Mouse (Mus musculus) hindbrain, embryonic 16.5 days (tissue): ENCODE measurements around the gene Clock. TPM values are rescaled to one million over a fixed set of nuclear protein-coding genes. Genes with fewer than 3 reads are reported as not detected.

Experiments
- ATAC-seq: fragments of 200-750 bp; cut with Nextera tagmentation; 2 replicates; pipeline ENCODE4 v1.8.0; 2017; ENCODE audit warnings: moderate TSS enrichment, moderate library complexity
- H3K27ac ChIP-seq: fragments of 300-500 bp; sonication (generic); 2 replicates; pipeline ENCODE4 v1.5.1; 2014; ENCODE audit warnings: low read depth, mild to moderate bottlenecking, control low read depth, low read length, moderate library complexity
- H3K27me3 ChIP-seq: fragments of 300-500 bp; sonication (generic); replicated peaks from 2 replicates; pipeline ENCODE4 v1.6.1; 2014; ENCODE audit warnings: low read length; ENCODE audit not compliant: control insufficient read depth, insufficient read depth
- H3K36me3 ChIP-seq: fragments of 300-500 bp; sonication (generic); 2 replicates; pipeline ENCODE4 v1.6.1; 2014; ENCODE audit warnings: mild to moderate bottlenecking, low read length, moderate library complexity, mixed read lengths; ENCODE audit not compliant: control insufficient read depth, insufficient read depth
- H3K4me1 ChIP-seq: fragments of 300-500 bp; sonication (generic); 2 replicates; pipeline ENCODE4 v1.6.1; 2014; ENCODE audit warnings: low read depth, low read length; ENCODE audit not compliant: control insufficient read depth, insufficient read depth
- H3K4me2 ChIP-seq: fragments of 300-500 bp; sonication (generic); 2 replicates; pipeline ENCODE4 v1.6.1; 2014; ENCODE audit warnings: mild to moderate bottlenecking, low read length, control low read depth, moderate library complexity
- H3K4me3 ChIP-seq: fragments of 300-500 bp; sonication (generic); 2 replicates; pipeline ENCODE4 v1.5.1; 2014; ENCODE audit warnings: mild to moderate bottlenecking, low read length, control low read depth, moderate library complexity
- H3K9ac ChIP-seq: fragments of 300-500 bp; sonication (generic); 2 replicates; pipeline ENCODE4 v1.6.1; 2014; ENCODE audit warnings: low read depth, mild to moderate bottlenecking, control low read depth, low read length, moderate library complexity
- H3K9me3 ChIP-seq: fragments of 300-500 bp; sonication (generic); 2 replicates; pipeline ENCODE4 v1.6.1; 2014; ENCODE audit warnings: mild to moderate bottlenecking, low read length, moderate library complexity; ENCODE audit not compliant: control insufficient read depth
- WGBS: fragments of 180-500 bp; shearing (Covaris S2); extraction: QIAGEN DNeasy Blood & Tissue Kit; methylation state at CpG from one replicate; pipeline ENCODE4 v1.1.7; 2014; 5-methylcytosine and 5-hydroxymethylcytosine counted together
- polyA plus RNA-seq: library from polyadenylated mRNA; unstranded; fragments of >200 nt; fragmentation: Nextera tagmentation; extraction: Ambion mirVana; gene quantifications from 2 replicates; pipeline ENCODE4 v1.2.1, GENCODE M21; 2015

Gene Clock
- 13.1 TPM in 2 replicates for polyA plus RNA-seq

GRCm38 (mm10) chr5:76304452-76305341 is at the start of gene Clock:
Clock (minus strand) TSS chr5:76304792.
- H3K4me1 ChIP-seq = peaks cover 22% of the 10 kb centered on the region
- H3K27ac ChIP-seq = peak within 1 kb of the TSS; percentile 98
- peak within 1 kb of the TSS; percentile 97 for H3K9ac ChIP-seq
- peak within 1 kb of the TSS; percentile 71 for H3K4me3 ChIP-seq
- H3K4me2 ChIP-seq = peak within 1 kb of the TSS; percentile 93
- H3K9me3 ChIP-seq = no peaks in the 10 kb centered on the region
- WGBS = under 1% methylated on average over 70 of the region's 104 CpGs
- H3K36me3 ChIP-seq = no peaks in the 10 kb centered on the region
- H3K27me3 ChIP-seq = no peaks in the 10 kb centered on the region
- peak; percentile 93 for ATAC-seq

GRCm38 (mm10) chr5:76351953-76352611 is 47.5 kb upstream of the Clock start:
- Histone ChIP-seq H3K27ac (no peak overlapping the region), H3K4me2 (no peak overlapping the region), H3K27me3 (no peaks in the 10 kb centered on the region), H3K4me1 (no peaks in the 10 kb centered on the region), H3K9ac (no peak overlapping the region), H3K9me3 (no peaks in the 10 kb centered on the region), H3K36me3 (no peaks in the 10 kb centered on the region), H3K4me3 (no peak overlapping the region)
- 47% methylated on average over 7 of the region's 7 CpGs for WGBS
- peak; percentile 83; the same call in 1 of the 2 replicates for ATAC-seq

GRCm38 (mm10) chr5:76351537-76351936 is 46.9 kb upstream of the Clock start:
- ATAC-seq = no peak
- no peaks in the 10 kb centered on the region for H3K4me1 ChIP-seq
- H3K4me2 ChIP-seq = no peak overlapping the region
- H3K27me3 ChIP-seq = no peaks in the 10 kb centered on the region
- H3K9me3 ChIP-seq = no peaks in the 10 kb centered on the region
- 81% methylated on average over 5 of the region's 5 CpGs for WGBS
- no peak overlapping the region for H3K9ac ChIP-seq
- H3K27ac ChIP-seq = no peak overlapping the region
- H3K4me3 ChIP-seq = no peak overlapping the region
- H3K36me3 ChIP-seq = no peaks in the 10 kb centered on the region

GRCm38 (mm10) chr5:76346137-76346536 is 41.5 kb upstream of the Clock start:
- H3K4me1 ChIP-seq = no peaks in the 10 kb centered on the region
- 48% methylated on average over 2 of the region's 2 CpGs for WGBS
- H3K9ac ChIP-seq = no peak overlapping the region
- no peaks in the 10 kb centered on the region for H3K36me3 ChIP-seq
- no peaks in the 10 kb centered on the region for H3K27me3 ChIP-seq
- no peak for ATAC-seq
- no peaks in the 10 kb centered on the region for H3K9me3 ChIP-seq
- H3K4me2 ChIP-seq = no peak overlapping the region
- H3K27ac ChIP-seq = no peak overlapping the region
- H3K4me3 ChIP-seq = no peak overlapping the region

GRCm38 (mm10) chr5:76340931-76341330 is 36.3 kb upstream of the Clock start:
- no peaks in the 10 kb centered on the region for H3K36me3 ChIP-seq
- no peak overlapping the region for H3K27ac ChIP-seq
- no peak overlapping the region for H3K4me2 ChIP-seq
- no peak overlapping the region for H3K9ac ChIP-seq
- H3K4me1 ChIP-seq = no peaks in the 10 kb centered on the region
- ATAC-seq = no peak
- 79% methylated on average over 2 of the region's 2 CpGs for WGBS
- no peak overlapping the region for H3K4me3 ChIP-seq
- no peaks in the 10 kb centered on the region for H3K9me3 ChIP-seq
- H3K27me3 ChIP-seq = no peaks in the 10 kb centered on the region

DNA sequence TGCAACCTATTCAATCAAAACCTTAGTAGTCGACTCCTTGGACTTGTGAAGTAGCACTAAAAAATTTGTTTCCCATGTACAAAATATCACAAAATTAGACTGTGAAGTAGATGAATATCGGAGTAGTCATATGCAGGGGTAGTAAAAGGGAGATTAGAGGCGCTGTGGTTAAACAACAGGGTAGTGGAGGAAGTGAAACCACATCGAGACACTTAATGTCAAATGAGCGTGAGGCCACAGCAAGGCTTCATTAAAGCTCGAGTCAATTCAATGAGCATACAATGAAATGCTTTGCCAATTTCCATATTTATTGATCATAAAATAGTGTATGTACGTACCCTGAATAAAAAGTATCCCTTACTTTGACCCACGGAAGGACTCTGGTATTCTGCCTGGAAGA is 32.5 kb upstream of the Clock start:
- 84% methylated on average over 8 of the region's 8 CpGs for WGBS
- H3K36me3 ChIP-seq = no peaks in the 10 kb centered on the region
- no peak for ATAC-seq
- H3K4me3 ChIP-seq = no peak overlapping the region
- H3K9me3 ChIP-seq = no peaks in the 10 kb centered on the region
- no peak overlapping the region for H3K27ac ChIP-seq
- H3K4me1 ChIP-seq = no peaks in the 10 kb centered on the region
- no peak overlapping the region for H3K4me2 ChIP-seq
- no peaks in the 10 kb centered on the region for H3K27me3 ChIP-seq
- no peak overlapping the region for H3K9ac ChIP-seq

DNA sequence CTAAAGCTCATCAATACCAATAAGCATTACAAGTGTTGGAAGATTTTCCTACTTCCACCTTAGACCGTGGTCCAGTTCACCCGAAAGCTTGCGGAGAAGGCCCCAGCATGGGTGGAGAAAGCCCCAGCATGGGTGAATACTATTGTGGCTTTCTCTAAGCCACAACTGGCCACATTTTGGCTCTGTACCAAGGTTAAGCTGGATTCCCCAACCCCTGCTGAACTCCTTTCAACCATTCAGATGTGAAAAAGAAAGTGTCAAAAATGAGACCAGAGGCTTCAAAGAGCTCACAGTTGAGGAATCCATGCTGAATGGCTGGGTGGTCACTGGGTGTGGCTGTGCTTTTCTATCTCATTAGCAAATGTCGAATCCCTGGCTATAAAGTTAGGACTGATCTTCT is 29.2 kb upstream of the Clock start:
- Histone ChIP-seq H3K4me2 (no peak overlapping the region), H3K9ac (no peak overlapping the region), H3K4me1 (no peaks in the 10 kb centered on the region), H3K9me3 (no peaks in the 10 kb centered on the region), H3K4me3 (no peak overlapping the region), H3K36me3 (no peaks in the 10 kb centered on the region), H3K27me3 (no peaks in the 10 kb centered on the region), H3K27ac (no peak overlapping the region)
- no peak for ATAC-seq
- 54% methylated on average over 4 of the region's 4 CpGs for WGBS

GRCm38 (mm10) chr5:76330953-76331352 is 26.4 kb upstream of the Clock start, which contains the start of gene Pdcl2:
Pdcl2 (minus strand) TSS chr5:76331156.
- Histone ChIP-seq H3K4me2 (no peak within 1 kb of the TSS), H3K4me3 (no peak within 1 kb of the TSS), H3K36me3 (no peaks in the 10 kb centered on the region), H3K27me3 (no peaks in the 10 kb centered on the region), H3K27ac (no peak within 1 kb of the TSS), H3K4me1 (no peaks in the 10 kb centered on the region), H3K9ac (no peak within 1 kb of the TSS), H3K9me3 (no peaks in the 10 kb centered on the region)
- no peak for ATAC-seq
- WGBS = 90% methylated on average over 7 of the region's 7 CpGs

DNA sequence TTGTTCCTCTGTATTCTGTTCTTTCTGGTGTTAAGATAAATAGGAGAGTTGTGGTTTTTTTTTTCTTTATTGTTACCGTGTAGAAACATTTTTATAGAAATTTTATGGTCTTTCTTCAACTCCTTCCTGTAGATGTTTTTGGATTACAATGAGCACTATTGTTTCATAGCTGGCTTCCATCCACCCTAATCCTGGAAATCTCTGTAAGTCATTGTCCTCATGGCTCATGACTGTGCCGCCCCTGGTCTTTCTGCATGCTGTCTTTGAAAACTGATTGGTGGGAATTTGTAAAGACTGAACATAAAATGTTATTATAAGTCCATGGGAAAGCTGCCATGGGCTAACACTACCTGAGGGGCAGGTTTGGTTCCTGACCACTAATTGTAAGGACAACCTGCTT is 22.7 kb upstream of the Clock start:
- no peaks in the 10 kb centered on the region for H3K36me3 ChIP-seq
- H3K27ac ChIP-seq = no peak overlapping the region
- H3K4me2 ChIP-seq = no peak overlapping the region
- H3K9me3 ChIP-seq = no peaks in the 10 kb centered on the region
- H3K4me3 ChIP-seq = no peak overlapping the region
- H3K9ac ChIP-seq = no peak overlapping the region
- ATAC-seq = no peak
- no peaks in the 10 kb centered on the region for H3K27me3 ChIP-seq
- WGBS = 46% methylated on average over 2 of the region's 2 CpGs
- H3K4me1 ChIP-seq = no peaks in the 10 kb centered on the region
